Mouse (Mus musculus) E14TG2a.4 (cell line): ENCODE data around the gene Fignl2.

Experiments
- CTCF ChIP-seq: conservative IDR thresholded peaks from 2 replicates; pipeline ENCODE4 v1.5.1; 2014; ENCODE audit warnings: low read length
- NANOG ChIP-seq: IDR thresholded peaks from 2 replicates; pipeline ENCODE4 v1.6.1; 2014; ENCODE audit warnings: borderline replicate concordance, low read length, mixed read lengths
- POU5F1 ChIP-seq: IDR thresholded peaks from 2 replicates; pipeline ENCODE4 v1.6.1; 2014; ENCODE audit warnings: low read length, borderline replicate concordance

GRCm38 (mm10) chr15:101056225-101056624 is 22.1 kb downstream of the Fignl2 start:
- TF ChIP-seq CTCF: peak; percentile 67
- no peak for TF ChIP-seq POU5F1
- TF ChIP-seq NANOG: no peak
